Mouse (Mus musculus): ENCODE measurements at regions not wholly inside any gene's neighbourhood (a gene's known extent, or its start where the extent isn't known, plus 50 kb on each side); places are given as distances from the start of the nearest gene placed in this dataset.
"Not testable (repeated sequence)": the region's sequence is repeated elsewhere in the genome, so short reads cannot be mapped to it uniquely, and the experiment has no call there.

DNA sequence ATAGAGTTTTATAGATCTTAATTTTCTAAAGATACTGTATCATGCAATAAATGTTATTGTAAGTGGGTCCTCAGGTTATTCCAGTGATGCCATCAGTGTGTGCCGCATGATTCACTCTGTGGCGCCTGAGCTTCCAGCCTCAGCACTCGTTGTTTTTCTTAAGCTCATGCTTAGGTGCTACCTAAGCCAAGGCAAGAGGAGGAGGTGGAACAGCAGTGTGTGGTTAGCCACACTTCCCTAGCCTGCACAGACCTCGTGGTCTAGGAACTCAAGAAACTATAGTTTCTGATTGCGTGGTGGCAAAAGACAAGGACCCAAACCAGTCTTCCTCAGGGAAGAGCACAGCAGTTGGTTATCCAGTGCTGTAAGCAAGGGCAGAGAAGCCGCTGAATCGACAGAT is 779.7 kb downstream of the Dad1 start:
- DNase-seq (ENCODE audit: low read depth, low spot score) = not testable (repeated sequence)

DNA sequence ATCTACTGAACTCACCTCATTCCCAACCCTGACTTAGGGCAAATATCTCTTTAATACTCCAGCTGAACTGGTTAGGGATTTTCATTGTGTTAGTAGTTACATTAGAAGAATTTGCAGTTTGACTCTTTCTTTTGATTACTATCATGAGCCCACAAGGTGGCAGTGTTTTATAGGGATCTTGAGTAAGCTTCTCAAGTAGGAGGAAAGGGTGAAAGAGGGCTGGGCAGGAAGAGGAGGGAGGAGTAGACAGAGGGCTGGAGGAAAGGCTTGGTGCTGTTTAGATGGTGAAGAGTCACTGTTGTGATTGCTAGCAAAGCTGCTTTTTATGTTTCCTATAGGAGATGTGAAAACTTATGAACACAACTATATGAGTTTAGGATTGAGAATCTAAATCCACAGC is 793.1 kb downstream of the Dad1 start:
- DNase-seq (ENCODE audit: low read depth, low spot score) = not testable (repeated sequence)

DNA sequence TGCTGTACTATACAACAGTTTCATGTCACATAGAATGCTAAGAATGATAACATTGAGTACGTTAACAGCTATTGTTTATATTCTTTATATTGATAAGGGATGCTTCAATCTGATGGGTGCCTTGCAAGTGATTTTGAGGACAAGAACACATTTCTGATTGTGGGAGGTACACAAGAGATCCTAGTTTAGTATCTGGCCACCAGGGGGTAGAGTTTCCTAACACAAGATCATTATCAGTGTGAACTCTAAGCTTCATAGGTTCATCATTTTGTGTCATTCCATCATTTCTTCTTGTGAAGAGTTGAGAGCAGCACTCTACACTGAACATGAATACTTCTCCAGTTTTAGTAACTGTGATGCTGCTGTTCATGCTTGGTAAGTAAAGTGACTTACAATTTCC is 799.9 kb downstream of the Dad1 start:
- DNase-seq (ENCODE audit: low read depth, low spot score) = no peak

DNA sequence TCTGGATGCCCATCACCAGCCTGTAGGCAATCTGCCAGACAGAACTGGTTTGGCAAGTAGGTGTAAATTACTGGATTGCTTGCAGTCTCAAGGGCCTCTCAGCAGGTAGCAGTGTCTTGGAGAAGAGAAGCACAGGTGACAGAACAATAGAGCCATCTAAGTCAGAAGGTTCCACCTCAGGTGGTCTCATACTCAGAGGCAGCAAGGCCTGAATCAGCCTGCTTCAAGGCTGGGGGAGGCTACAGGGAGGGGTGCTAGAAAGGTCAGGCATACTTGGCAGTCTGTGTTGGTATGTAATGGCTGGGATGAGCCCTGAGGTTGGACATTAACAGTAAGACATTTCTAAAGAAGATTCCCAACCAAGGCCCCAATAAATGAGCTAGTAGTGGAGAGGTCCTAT is 814.3 kb downstream of the Dad1 start:
- not testable (repeated sequence) for DNase-seq (ENCODE audit: low read depth, low spot score)

DNA sequence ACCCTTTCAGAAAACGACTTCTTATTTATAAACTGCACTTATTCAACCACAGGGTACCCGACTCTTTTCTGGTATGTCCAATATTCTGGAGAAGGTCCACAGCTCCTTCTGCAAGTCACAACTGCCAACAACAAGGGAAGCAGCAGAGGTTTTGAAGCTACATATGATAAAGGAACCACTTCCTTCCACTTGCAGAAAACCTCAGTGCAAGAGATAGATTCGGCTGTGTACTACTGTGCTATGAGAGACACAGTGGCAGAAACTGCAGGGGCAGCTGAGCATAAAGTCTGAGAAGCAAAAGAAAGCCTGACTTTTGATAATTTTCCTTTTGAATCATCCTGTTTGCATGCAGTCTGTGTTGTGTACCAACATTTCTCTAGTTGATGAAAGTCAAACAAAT is 823.8 kb downstream of the Dad1 start:
- not testable (repeated sequence) for DNase-seq (ENCODE audit: low read depth, low spot score)

DNA sequence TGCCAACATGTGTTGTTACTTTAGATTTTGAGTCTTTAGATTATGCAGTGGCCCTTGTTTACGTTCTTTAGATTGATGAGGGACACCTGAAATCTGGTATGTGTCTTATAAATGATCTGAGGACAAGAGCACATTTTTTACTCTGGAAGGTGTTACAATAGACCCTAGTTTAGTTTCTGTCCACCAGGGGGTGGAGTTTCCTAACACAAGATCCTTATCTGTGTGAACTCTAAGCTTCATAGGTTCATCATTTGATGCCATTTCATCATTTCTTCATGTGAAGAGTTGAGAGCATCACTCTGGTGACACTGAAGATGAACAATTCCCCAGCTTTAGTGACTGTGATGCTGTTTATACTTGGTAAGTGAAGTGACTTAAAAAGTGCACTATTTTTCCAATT is 825.5 kb downstream of the Dad1 start:
- not testable (repeated sequence) for DNase-seq (ENCODE audit: low read depth, low spot score)

DNA sequence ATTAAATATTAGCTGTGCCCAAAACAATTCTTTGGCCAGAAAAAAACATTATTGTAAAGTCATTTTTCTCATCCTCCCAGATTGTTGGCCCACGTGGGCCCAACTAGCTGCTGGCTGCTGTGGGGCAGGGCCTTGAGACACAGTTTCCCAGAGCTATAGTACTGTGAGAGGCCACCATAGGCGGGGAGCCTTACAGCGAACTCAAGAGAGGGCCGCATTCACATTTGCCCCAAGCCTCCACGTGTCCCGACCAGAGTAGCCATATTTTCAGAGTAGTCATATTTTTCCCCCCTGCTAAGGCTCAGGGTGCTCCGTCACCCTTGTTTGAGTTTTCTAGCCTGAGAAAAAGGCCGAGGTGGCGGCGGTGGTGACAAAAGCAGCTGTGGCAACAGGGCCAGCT is 826.3 kb downstream of the Dad1 start:
- not testable (repeated sequence) for DNase-seq (ENCODE audit: low read depth, low spot score)

DNA sequence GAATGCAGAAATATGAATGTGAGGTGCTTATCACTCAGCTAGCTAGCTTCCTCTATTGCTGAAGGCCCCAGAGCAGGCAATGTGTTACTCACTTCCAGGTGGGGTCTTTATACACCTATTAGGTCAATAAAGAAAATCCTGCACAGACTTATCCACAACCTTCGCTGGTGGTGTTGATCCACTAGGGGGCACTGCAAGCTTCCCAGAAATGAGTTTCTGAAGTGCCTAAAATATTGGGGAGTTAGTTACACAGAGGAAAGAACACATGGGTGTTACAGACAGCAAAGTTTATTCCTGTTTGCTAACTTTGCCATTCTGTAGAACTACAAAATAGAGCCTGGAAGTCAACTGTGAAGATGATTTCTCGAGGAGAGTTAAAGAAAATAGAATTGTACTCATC is 836.9 kb downstream of the Dad1 start:
- DNase-seq (ENCODE audit: low read depth, low spot score) = not testable (repeated sequence)

DNA sequence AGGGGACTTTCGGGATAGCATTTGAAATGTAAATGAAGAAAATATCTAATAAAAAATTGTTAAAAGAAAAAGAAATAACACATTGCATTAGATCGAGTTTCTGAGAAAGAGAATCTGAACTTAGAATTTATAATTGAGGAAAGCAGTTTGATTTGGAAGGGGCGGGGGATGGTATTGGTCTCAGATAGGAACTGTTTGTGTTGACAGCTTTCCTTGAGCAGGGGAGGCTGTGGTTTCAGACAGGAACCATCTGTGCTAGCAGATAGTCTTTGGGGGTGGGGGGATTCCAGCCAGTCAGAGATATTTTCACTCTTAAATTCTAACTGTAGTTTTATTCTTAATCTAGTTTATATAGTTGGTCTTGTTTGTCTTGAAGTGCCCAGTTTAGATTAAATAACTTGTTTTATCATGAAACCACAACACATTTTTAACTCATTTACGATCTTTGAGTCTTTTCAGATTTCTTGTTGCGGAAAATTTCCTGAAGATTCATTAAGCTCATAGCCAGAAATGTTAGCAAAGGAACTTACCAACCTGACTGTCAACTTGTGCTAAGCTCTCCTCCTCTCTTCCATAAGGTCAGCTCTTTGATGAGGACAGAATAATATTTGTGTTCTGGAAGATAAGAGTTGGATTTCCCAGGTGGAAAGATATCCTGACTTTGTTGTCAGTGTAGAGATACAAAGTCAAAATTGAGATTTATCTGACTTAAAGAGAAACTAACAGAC is 846.2 kb downstream of the Dad1 start:
- not testable (repeated sequence) for DNase-seq (ENCODE audit: low read depth, low spot score)

DNA sequence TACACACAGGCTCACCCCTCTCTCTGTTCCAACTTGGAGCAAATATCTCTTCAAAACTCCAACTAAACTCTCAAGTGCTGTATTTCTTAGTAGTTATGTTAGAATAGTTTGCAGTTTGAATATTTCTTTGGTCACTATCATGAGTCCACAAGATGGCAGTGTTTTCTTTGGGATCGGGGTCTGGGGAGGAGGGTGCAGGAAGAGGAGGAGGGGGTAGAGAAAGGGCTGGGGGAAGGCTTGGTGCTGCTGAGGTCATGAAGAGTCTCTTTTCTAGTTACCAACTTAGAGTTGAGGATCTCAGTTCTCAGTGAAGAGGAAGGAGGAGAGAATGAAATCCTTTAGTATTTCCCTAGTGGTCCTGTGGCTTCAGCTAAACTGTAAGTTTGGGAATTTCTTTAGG is 863.6 kb downstream of the Dad1 start:
- DNase-seq (ENCODE audit: low read depth, low spot score) = not testable (repeated sequence)

DNA sequence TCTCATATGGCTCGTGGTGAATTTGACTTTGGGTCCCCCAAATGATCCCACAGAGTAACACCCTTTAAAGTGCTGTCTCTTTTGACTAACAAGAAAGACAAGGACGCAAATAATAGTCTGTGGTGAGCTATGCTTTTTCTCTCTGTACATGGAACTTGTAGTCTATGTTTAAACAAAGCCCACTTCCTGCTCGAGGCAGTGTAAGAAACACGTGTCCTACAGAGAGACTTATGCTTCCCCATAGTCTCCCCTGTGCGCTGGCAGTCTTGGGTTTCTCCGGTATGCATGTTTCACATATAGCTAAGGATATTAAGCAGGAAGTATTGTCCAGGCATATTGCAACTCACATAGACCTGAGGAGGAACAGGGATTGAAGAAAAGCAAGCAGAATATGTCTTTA is 879.0 kb upstream of the Olfr1507 start:
- not testable (repeated sequence) for DNase-seq (ENCODE audit: low read depth, low spot score)

DNA sequence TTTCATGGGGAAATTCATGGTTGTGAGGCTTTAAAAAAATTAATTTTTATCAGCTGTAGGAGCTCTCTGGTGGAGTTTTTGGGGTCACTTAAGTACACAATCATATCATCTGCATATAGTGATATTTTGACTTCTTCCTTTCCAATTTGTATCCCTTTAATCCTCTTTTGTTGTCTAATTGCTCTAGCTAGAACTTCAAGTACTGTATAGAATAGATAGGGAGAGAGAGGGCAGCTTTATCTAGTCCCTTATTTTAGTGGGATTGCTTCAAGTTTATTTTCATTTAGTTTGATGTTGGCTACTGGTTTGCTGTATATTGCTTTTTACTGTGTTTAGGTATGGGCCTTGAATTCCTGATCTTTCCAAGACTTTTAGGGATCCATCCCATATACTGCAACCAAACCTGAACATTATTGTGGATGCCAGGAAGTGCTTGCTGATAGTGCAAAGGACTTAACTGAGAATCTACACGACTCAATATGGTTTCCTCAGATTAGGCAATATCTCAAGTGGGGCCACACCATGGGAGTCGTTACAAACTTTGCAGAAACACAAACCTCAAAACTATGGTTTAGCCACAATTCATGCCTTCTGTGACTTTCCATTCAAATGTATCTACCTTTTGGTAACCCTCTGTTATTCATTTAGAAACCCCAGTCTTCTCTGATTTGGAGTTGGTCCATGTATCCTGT is 878.4 kb upstream of the Olfr1507 start:
- DNase-seq (ENCODE audit: low read depth, low spot score) = not testable (repeated sequence)

DNA sequence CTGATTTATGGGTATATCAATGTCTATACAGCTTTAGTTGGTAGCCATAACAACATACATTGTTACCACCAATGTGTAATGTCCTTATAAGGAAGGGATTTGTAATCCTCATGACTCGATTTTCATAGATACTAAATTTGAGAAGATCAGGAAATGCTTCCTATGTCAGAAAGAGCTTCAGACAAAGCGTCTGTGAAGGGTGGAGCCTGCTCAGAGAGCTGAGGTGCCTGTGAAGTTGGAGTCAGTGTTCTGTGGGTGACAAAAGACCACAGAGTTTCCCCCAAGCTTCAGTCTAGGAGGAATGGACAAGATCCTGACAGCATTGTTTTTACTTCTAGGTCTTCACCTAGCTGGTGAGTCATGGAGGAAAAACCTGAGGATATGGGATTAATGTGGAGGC is 874.2 kb upstream of the Olfr1507 start:
- DNase-seq (ENCODE audit: low read depth, low spot score) = no peak

DNA sequence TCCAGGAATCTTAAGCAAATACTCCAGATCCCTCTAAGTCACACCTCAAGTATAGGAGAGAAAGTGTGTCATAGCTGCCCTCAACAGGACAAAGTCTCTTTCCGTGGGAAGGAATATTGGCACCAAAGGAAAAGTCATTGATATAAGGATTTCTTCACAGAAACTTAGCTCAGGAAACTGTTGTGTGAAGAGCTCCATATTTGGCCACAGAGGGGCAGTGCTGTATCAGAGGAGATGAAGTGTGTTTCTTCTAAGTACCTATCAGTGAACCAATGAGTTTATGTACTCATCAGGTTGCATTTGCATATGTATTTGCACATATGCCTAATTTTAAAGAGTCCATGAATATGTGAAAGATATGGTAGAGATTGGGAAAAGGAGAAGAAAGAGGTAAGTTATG is 871.9 kb upstream of the Olfr1507 start:
- not testable (repeated sequence) for DNase-seq (ENCODE audit: low read depth, low spot score)

DNA sequence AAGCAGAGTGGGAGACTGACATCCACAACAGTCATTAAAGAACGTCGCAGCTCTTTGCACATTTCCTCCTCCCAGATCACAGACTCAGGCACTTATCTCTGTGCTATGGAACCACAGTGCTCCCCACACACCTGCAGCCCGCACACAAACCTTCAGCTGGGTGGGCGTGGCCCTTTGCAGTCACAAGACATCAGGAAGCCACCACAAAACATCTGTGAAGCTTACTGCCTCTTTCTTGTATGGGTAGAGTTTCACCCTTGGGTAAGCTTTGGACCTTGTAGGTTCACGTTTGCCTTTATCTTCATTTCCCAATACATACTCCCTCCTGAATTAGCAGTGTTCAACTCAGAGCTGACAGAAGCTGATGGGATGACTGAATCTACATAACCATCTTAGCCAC is 868.4 kb upstream of the Olfr1507 start:
- not testable (repeated sequence) for DNase-seq (ENCODE audit: low read depth, low spot score)

DNA sequence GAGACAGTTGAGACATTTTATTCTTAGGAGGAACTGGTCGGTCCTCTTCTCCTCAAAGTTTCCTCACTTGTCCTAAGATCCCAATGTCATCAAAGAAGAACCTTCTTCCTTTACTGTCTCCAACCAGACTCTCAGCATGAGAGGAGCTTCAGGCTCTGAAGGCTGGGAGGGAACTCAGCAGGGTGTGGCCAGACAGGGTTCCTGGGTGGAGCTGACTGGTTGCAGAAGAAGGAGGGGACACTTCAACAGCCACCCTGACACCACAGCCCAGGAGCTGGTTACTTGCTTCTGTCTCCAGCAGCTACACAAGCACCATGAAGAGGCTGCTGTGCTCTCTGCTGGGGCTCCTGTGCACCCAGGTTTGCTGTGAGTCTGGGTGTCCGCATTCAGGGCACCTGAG is 866.5 kb upstream of the Olfr1507 start:
- not testable (repeated sequence) for DNase-seq (ENCODE audit: low read depth, low spot score)

DNA sequence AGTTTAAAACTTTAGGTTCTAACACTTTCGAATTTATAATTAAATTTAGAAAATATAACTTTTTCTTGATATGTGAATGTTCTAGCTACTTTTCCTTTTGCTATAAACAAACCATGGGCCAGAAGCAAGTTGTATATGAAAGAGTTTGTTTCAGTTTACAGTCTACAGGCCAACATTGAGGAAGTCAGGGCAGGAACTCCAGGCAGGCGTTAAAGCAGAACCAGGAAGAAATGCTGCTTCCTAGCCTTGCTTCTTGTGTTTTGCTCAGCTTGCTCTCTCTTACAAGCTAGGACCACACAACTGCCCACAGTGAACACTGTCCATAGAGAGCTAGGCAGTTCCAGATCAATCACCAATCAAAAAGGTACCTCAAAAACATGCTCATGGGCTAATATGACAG is 861.9 kb upstream of the Olfr1507 start:
- not testable (repeated sequence) for DNase-seq (ENCODE audit: low read depth, low spot score)

DNA sequence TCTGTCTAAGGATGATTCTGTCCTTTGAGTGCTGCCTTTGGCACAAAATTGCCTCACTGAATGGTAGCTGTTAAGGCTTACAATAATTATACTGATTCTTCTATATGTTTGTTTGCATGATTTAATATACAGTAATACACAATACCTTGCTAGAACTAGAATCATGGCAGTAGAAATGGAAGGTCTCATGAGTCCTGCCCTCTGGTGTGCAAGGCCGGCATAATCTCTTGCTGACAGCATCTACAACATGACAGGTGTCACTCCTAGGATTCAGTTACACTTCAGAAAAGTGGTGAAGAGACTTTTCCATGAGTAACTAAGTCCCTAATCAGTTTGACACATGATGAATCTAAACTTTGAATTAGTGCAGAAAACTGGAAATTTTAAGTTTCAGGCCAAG is 861.2 kb upstream of the Olfr1507 start:
- DNase-seq (ENCODE audit: low read depth, low spot score) = not testable (repeated sequence)

DNA sequence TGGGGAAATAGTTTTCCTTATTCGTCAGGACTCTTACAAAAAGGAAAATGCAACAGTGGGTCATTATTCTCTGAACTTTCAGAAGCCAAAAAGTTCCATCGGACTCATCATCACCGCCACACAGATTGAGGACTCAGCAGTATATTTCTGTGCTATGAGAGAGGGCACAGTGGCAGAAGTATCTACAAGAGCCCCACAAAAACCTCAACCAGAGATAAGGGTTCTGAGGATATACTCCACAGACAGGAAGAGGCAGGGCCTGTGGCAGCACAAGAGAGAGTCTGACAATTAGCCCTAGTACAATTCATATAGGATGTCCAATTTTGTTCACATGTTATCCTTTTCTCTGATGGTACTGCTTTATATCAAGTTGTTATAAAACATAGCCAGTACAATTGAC is 855.9 kb upstream of the Olfr1507 start:
- DNase-seq (ENCODE audit: low read depth, low spot score) = not testable (repeated sequence)

DNA sequence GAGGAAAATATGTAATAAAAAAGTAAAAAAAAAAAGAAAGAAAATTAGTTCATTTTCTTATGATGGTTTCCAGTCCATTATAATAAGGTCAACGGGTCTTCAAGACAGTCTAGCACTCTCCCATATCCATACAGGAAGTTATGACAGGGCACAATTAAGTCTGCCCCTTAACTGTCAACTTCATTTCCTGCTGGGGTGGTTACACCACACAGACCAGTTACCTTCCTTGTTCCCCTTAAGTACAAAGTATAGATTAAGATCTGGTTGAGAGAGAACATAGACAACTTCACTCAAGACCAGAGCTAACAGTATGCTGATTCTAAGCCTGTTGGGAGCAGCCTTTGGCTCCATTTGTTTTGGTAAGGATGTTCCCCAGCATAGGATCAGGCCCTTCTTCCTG is 855.2 kb upstream of the Olfr1507 start:
- not testable (repeated sequence) for DNase-seq (ENCODE audit: low read depth, low spot score)

DNA sequence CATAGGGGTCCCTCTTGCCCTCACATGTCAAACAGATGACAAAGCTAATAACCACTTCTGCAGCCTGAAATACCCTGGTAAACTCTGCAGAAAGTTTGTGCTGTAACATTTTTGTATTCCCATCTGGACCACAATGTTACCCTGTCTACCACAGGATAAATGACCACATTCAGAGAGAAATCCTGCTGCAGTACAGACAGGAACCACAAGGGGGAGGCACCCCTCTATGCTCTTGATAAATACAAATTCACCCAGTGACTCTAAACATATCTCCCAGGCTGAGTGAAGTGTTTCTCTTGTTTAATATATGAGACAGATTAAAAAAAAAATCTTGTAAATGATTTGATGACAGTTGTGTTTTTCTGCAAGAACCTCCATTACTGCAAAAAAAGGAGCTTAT is 853.6 kb upstream of the Olfr1507 start:
- DNase-seq (ENCODE audit: low read depth, low spot score) = not testable (repeated sequence)

DNA sequence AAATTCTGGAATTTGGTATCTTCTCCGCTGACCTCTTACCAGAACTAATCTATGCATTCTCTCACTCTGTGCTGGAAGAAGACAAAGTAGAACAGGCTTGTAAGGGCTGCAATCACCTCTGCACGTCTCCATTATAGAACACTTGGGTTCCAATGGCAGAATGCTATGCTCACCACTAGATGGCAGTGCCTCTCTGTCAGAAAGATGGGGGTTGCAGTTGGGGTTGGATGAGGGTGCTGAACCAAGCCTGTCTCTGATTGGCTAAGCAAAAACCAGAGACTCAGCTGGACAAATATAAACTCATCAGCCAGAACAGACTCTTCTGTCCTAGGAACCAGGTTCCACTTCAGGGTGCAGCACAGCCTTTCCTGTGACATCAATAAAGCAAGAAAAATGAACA is 850.0 kb upstream of the Olfr1507 start:
- not testable (repeated sequence) for DNase-seq (ENCODE audit: low read depth, low spot score)

DNA sequence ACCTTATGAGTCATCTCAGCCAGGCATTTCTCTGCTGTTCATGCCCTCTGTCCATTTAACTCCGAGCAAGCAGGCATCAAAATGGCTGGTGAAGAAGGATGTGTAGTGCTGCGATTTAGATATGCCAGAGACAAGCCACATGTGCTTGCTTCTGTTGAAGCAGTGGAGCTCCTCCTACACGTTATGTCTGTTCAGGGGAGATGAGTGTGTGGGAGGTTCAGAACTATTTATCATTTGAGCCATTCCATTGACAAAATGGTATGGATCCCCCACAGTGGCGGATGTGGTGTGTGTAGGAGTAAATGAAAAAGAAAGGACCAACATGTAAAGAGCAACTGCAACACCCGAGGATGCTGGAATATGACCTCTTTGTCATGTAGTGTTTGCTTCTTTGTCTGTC is 848.3 kb upstream of the Olfr1507 start:
- not testable (repeated sequence) for DNase-seq (ENCODE audit: low read depth, low spot score)
